Mouse (Mus musculus): ENCODE measurements around the gene Nop10.

GRCm38 (mm10) chr2:112236620-112237019 is 25.1 kb upstream of the Nop10 start:
- TF ChIP-seq CTCF (conservative IDR thresholded peaks at IDR 0.05; ENCODE audit: insufficient read depth, insufficient read length, low read depth, low read length) (no peak), POLR2A (IDR thresholded peaks at IDR 0.05; ENCODE audit: low read depth, low read length) (no peak)
